Mouse (Mus musculus): Measurements from ENCODE around the gene Afg1l. TPM values are rescaled to one million over a fixed set of nuclear protein-coding genes. Genes with fewer than 3 reads are reported as not detected.

Gene Afg1l
- total and polyA plus RNA-seq, 2 experiments from 2014 or later, result 7.9 to 8.1 TPM

DNA sequence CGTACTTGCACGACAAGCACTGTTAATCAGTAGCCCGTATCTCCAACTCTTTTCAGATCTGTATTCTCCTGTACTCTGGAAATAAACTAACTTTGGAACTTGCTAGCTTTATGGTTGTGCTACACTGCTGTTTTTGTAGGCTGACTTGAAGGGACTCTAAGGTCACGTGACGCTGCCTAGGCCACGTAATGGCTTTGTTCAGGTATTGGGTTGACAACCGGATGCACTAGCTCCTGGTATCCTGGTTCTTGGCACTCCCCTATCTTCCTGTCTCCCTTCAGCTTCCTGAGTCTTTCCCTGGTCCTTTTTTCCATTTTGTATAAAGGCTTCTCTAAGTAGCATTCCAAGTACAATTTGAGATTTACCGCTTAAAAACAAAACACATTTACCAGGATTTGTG, 22.2 kb upstream of the Afg1l start:
- WGBS, result 92% methylated on average over 8 of the region's 8 CpGs
- TF ChIP-seq CTCF (IDR thresholded peaks at IDR 0.05; ENCODE audit: low read depth), result no peak
- no peaks in the 10 kb centered on the region for H3K9me3 ChIP-seq (ENCODE audit: low read length)
- no peaks in the 10 kb centered on the region for H3K36me3 ChIP-seq (ENCODE audit: insufficient read depth, low read length)
- H3K27ac ChIP-seq, result no peak overlapping the region
- no peak overlapping the region for H3K4me3 ChIP-seq (ENCODE audit: low read length)
- ATAC-seq (no peak), DNase-seq (ENCODE audit: low spot score) (no peak)
- no peak overlapping the region for H3K9ac ChIP-seq (replicated peaks; ENCODE audit: low read length)
- H3K4me2 ChIP-seq (ENCODE audit: low read depth, low read length), result no peak overlapping the region
- H3K4me1 ChIP-seq (ENCODE audit: insufficient read depth, low read length), result no peaks in the 10 kb centered on the region; the same call in 1 of the 2 replicates
- no peaks in the 10 kb centered on the region for H3K27me3 ChIP-seq (ENCODE audit: insufficient read depth, low read length)

- TF ChIP-seq CTCF (IDR thresholded peaks at IDR 0.05; ENCODE audit: low read depth), result no peak
- Histone ChIP-seq H3K27me3 (ENCODE audit: insufficient read depth, low read length) (no peaks in the 10 kb centered on the region), H3K4me1 (ENCODE audit: insufficient read depth, low read length) (no peaks in the 10 kb centered on the region), H3K9me3 (ENCODE audit: low read length) (no peaks in the 10 kb centered on the region), H3K36me3 (ENCODE audit: insufficient read depth, low read length) (no peaks in the 10 kb centered on the region), H3K4me2 (ENCODE audit: low read depth, low read length) (no peak overlapping the region), H3K27ac (no peak overlapping the region), H3K9ac (replicated peaks; ENCODE audit: low read length) (no peak overlapping the region), H3K4me3 (ENCODE audit: low read length) (no peak overlapping the region)
- ATAC-seq (no peak), DNase-seq (ENCODE audit: low spot score) (no peak)
- WGBS, result 68% methylated on average over 4 of the region's 4 CpGs
Measured at GRCm38 (mm10) chr10:42493000-42493399, 14.6 kb upstream of the Afg1l start.

GRCm38 (mm10) chr10:42492027-42492771, 13.8 kb upstream of the Afg1l start:
- no peaks in the 10 kb centered on the region for H3K4me1 ChIP-seq (ENCODE audit: insufficient read depth, low read length)
- no peaks in the 10 kb centered on the region for H3K36me3 ChIP-seq (ENCODE audit: insufficient read depth, low read length)
- H3K9me3 ChIP-seq (ENCODE audit: low read length), result no peaks in the 10 kb centered on the region
- ATAC-seq (no peak), DNase-seq (ENCODE audit: low spot score) (no peak)
- no peak overlapping the region for H3K4me2 ChIP-seq (ENCODE audit: low read depth, low read length)
- 84% methylated on average over 10 of the region's 10 CpGs for WGBS
- no peak overlapping the region for H3K4me3 ChIP-seq (ENCODE audit: low read length)
- H3K27me3 ChIP-seq (ENCODE audit: insufficient read depth, low read length), result no peaks in the 10 kb centered on the region
- no peak overlapping the region for H3K9ac ChIP-seq (replicated peaks; ENCODE audit: low read length)
- no peak overlapping the region for H3K27ac ChIP-seq
- no peak for TF ChIP-seq CTCF (IDR thresholded peaks at IDR 0.05; ENCODE audit: low read depth)

DNA sequence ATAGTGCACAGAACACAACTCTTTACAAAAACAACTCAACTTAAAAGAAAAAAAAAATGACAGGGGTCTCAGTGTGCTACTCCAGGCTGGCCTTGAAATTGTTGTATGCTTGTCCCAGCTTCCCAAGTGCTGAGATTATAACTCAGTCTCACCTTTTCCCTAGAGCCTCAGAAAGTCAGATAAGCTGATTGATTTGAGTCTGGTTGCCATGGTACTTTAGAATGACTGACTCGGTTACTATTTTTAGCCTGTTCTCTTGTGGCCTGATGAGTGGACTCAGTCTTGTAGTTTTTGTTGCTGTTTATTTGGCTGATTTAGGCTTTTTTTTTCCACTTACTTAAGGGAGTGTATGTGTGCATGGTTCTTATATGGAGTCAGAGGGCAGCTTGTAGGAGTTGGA, 12.8 kb upstream of the Afg1l start:
- no peaks in the 10 kb centered on the region for H3K4me1 ChIP-seq (ENCODE audit: insufficient read depth, low read length)
- H3K36me3 ChIP-seq (ENCODE audit: insufficient read depth, low read length), result no peaks in the 10 kb centered on the region
- 67% methylated on average over 1 of the region's 1 CpGs for WGBS
- TF ChIP-seq CTCF (IDR thresholded peaks at IDR 0.05; ENCODE audit: low read depth), result no peak
- no peak overlapping the region for H3K4me2 ChIP-seq (ENCODE audit: low read depth, low read length)
- no peak overlapping the region for H3K9ac ChIP-seq (replicated peaks; ENCODE audit: low read length)
- no peak overlapping the region for H3K27ac ChIP-seq
- H3K4me3 ChIP-seq (ENCODE audit: low read length), result no peak overlapping the region
- DNase-seq (ENCODE audit: low spot score), result no peak
- ATAC-seq, result no peak
- no peaks in the 10 kb centered on the region for H3K9me3 ChIP-seq (ENCODE audit: low read length)
- H3K27me3 ChIP-seq (ENCODE audit: insufficient read depth, low read length), result no peaks in the 10 kb centered on the region

DNA sequence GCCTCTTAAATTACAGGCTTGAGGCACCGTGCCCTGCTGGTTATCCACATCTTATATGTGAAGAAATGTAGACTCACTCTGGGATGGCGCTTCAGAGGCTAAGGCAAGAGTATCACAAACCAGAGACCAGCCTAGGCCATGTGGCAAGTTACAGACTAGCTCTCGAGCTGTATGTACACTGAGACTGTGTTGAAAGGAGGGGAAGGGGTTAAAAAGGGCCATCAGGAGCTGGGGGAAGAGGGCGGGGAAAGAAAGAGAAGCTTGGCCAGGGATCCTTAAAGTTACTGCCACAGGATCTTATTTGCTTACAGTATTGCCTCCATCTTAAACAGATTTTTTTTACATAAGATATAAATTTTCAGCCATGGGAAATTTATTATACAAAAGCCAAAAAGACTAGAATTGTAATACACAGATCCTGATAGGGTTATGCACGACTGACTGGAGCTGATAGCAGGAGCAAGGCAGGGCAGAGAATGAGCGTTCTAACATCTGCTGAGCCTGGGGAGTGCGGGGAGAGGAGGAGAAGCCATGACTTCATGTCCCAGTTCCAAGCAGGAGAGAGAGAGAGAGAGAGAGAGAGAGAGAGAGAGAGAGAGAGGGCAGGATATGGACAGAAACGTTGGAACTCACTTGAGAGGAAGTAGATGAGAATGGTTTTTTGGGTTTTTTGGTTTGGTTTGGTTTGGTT, 10.4 kb upstream of the Afg1l start:
- H3K27ac ChIP-seq, result no peak overlapping the region
- no peak for TF ChIP-seq CTCF (IDR thresholded peaks at IDR 0.05; ENCODE audit: low read depth)
- no peaks in the 10 kb centered on the region for H3K9me3 ChIP-seq (ENCODE audit: low read length)
- no peak for ATAC-seq
- H3K4me3 ChIP-seq (ENCODE audit: low read length), result no peak overlapping the region
- H3K27me3 ChIP-seq (ENCODE audit: insufficient read depth, low read length), result no peaks in the 10 kb centered on the region
- no peak for DNase-seq (ENCODE audit: low spot score)
- no peak overlapping the region for H3K9ac ChIP-seq (replicated peaks; ENCODE audit: low read length)
- H3K4me1 ChIP-seq (ENCODE audit: insufficient read depth, low read length), result no peaks in the 10 kb centered on the region
- 42% methylated on average over 8 of the region's 8 CpGs for WGBS
- H3K36me3 ChIP-seq (ENCODE audit: insufficient read depth, low read length), result no peaks in the 10 kb centered on the region
- no peak overlapping the region for H3K4me2 ChIP-seq (ENCODE audit: low read depth, low read length)

GRCm38 (mm10) chr10:42480719-42481118, 2.4 kb upstream of the Afg1l start:
- no peak overlapping the region for H3K27ac ChIP-seq
- WGBS, result 74% methylated on average over 4 of the region's 4 CpGs
- H3K9ac ChIP-seq (replicated peaks; ENCODE audit: low read length), result no peak overlapping the region
- no peaks in the 10 kb centered on the region for H3K36me3 ChIP-seq (ENCODE audit: insufficient read depth, low read length)
- no peaks in the 10 kb centered on the region for H3K4me1 ChIP-seq (ENCODE audit: insufficient read depth, low read length)
- no peaks in the 10 kb centered on the region for H3K9me3 ChIP-seq (ENCODE audit: low read length)
- TF ChIP-seq CTCF (IDR thresholded peaks at IDR 0.05; ENCODE audit: low read depth), result no peak
- DNase-seq (ENCODE audit: low spot score), result no peak
- no peak for ATAC-seq
- no peak overlapping the region for H3K4me3 ChIP-seq (ENCODE audit: low read length)
- H3K4me2 ChIP-seq (ENCODE audit: low read depth, low read length), result no peak overlapping the region
- H3K27me3 ChIP-seq (ENCODE audit: insufficient read depth, low read length), result no peaks in the 10 kb centered on the region

Measured in hindbrain, postnatal 0 days (tissue).